Mouse (Mus musculus): ENCODE results near the gene Klhl26.

DNA sequence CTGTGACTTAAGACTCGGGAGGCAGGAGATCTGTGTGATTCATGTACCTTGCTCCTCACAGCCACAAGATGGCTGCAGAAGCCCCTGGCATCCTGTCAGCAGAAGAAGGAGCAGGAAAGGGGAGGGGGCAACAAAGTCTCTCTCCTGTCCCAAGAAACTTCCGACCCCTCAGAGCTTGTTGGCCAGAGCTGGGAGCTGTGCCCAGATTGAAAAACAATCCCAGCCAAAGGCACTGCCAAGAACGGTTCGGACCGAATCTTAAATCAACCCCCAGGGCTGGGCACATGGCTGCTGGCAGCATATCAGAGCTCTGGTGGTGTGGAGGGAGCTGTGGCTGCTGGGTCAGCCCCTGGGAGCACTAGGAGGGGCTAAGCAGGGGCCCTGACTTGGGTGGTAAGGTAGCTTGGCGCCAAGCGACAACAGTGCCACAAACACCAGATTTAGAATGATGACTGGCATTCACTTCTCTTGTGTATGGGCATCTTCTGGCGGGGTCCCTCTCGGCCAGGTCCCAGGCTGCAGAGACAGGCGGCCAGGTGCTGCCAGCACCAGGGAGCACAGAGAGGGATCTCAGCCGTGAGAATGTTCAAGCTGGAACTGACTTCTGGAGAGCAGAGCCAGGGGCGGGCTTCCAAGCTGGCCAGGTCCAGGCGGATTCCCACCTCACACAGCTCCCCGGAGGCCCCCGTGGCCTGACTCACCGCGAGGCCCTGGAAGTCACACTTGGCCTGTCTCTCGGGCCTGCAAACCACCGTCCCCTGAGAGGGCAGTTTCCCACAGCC lies 28.9 kb downstream of the Klhl26 start:
- TF ChIP-seq POLR2A (IDR thresholded peaks at IDR 0.05; ENCODE audit: low read depth, low read length) = no peak
- TF ChIP-seq CTCF (conservative IDR thresholded peaks at IDR 0.05; ENCODE audit: insufficient read depth, insufficient read length, low read depth, low read length) = no peak
